Mouse (Mus musculus) c-Kit-negative CD71-positive TER-119-positive erythroid progenitor cells, embryonic 14.5 days (primary cell): ENCODE measurements around the gene Sac3d1.
A peak's percentile ranks its signal among the peaks of the same experiment; 100 is the strongest.

ENCODE experiments used
- DNase-seq: peaks from one replicate; pipeline ENCODE4 v3.0.0-alpha.2; 2013; ENCODE audit warnings: low read depth, low spot score

Sac3d1 gene

DNA sequence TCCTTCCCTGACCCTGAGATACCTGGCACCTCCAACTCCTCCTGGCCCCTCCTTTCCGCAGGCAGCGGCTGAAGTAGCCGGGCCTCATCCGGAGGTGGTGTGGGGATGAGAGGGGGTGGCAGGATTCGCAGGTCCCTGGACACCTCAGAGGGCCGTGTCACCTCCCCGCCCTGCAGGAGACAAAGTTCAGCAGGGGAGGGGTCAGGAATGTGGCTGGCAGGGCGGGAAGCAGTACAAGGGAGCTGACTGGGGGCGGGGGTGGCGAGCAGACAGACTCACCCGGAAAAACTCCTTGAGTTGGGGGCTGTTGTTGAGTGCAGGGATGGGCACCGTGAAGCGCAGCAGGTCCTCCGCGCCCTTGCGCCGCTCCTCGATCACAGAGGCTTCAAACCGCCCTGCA, 3.3 kb upstream of the Sac3d1 start:
- no peak for DNase-seq

DNA sequence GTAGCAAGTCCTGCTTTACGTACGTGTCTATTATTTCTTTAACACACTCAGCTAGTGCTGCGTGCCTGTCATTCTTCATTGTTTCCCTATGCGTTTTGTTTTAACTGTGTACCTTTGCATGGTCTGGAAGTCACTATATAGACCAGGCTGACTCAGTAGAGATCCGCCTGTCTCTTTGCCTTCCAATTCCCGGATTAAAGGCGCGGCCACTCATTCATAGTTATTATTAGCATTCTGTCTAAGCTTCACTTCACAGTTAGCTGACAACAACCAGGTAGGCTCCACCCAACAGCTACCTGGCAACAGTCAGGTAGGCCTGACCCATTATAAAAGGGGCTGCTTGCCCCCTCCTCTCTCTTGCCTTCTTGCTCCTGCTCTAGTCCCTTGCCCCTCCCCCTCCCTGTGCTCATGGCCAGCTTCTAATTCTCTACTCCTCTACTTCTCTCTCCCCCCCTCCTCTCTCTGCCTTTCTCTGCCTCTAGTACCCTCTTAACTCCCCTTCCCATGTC, 281 bp upstream of the Sac3d1 start:
- no peak for DNase-seq

DNA sequence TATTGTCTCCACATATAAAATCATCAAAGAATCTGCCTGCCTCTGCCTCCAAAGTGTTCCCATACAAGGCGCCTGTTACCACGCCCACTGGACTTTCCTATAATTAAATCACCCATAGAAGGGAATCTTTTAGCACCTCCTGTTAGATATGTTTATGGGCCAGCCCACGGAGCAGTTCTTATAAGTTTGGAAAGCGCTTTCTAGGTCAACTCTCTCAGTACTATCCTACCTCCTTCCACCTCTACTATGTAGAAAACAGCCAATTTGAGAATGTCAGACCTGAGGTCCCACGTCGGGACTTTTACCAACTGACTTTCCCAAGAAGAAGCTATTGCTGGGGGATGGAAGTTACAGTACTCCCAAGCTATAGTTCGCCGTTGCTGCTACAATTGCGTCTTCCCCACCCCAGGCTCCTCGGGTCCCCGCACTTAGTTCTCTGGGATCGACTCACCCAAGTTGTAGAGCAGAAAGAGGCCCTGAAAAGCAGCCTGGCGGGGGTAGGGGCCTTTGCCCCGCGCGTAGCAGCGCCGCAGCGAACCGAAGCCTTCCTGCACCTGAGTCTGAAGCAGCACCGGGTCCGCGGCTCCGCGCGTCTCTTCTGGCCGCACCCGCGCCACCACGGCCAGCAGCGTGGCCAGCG, 984 bp downstream of the Sac3d1 start:
- no peak for DNase-seq

DNA sequence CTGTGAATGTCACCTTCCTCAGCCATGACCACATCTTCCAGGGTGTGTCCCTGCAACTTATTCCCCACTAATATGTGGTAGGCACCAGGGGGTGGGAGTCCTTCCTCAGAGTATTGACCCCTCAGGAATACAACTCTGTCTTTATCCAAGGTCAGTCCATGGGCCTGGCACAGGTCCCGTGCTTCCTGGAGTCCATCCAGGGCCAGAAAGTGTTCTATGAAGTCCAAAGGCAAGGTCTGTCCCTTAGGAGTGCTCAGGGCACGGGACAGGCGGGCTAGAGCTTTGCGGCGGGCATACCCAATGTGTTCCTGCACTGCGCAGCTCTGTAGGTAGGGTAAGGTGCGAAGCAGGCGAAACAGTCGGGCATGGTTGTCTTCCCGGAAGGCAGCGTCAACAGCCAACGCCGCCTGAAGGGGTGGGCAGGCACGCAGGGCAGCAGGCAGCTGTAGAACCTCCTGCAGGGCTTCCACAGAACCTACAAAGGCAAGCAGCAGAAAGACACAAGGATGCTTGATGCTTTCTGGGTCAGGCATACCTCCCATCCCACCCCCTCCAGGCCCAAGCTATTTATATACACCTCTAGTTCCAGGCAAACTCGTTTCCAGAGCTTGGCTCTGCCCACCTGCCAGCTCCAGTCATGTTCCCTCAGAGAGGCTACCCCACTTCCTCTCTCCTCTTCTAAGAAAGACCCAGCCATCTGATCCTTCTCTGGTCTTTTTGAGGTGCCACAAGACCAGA, 2.2 kb downstream of the Sac3d1 start:
- DNase-seq, result no peak

DNA sequence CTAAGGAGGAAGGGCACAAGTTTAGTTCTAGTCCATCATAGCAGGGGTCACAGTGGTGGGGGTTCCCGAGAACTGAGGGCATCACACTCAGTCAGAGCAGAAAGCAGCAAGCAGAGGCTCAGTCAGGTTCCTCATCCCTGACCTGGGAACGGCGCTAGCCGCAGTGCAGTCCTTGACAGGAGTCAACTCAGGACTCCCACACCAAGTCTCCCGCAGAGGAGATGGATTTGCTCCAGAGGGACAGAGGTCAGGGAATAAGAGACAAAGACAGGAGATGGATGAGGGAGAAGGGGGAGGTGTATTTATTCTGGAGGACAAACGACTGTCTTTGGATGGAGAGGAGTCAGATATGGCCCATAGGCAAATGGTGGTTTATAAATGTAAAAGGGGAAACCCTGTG, 5.3 kb downstream of the Sac3d1 start:
- DNase-seq, result no peak

DNA sequence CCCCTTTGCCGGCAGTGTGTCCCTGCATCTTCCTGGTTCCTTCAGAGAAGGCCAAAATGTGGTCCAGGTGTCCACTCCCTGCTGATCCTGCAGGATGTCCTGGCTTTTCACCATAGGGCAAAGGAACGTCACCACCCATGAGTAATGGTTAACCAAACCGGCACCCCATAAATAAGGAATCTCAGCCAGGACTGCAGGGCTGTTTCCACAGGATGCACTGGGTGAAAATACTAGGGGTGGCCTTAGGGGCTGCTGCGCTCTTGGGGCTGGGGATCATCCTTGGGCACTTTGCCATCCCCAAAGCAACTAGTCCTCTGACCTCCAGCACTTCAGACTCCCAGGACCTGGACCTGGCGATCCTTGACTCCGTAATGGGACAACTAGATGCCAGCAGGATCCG, 12.9 kb downstream of the Sac3d1 start, which contains the start of gene Naaladl1:
Gene Naaladl1 (plus strand): TSS at position 197 of the 400 bp plus-strand sequence.
- no peak for DNase-seq

DNA sequence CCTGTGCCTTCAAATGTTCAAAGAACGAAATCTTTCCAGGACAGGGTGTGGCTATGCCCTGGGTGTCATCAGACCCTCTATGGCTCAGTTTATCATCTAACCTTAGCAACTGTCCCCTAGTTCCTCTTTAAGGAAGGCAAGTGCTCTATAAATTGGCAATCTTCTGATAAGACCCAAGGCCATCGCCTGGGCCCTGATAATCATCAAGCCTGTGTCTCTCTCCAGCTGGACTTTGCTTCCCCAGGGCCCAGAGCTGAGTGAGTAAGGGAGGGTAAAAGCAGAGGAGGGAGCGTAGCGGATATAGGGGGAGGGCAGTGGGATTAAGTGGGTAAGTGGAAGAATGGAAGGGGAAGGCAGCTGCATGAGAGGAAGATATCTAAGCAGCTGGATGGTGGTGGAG, 14.0 kb downstream of the Sac3d1 start:
- no peak for DNase-seq

DNA sequence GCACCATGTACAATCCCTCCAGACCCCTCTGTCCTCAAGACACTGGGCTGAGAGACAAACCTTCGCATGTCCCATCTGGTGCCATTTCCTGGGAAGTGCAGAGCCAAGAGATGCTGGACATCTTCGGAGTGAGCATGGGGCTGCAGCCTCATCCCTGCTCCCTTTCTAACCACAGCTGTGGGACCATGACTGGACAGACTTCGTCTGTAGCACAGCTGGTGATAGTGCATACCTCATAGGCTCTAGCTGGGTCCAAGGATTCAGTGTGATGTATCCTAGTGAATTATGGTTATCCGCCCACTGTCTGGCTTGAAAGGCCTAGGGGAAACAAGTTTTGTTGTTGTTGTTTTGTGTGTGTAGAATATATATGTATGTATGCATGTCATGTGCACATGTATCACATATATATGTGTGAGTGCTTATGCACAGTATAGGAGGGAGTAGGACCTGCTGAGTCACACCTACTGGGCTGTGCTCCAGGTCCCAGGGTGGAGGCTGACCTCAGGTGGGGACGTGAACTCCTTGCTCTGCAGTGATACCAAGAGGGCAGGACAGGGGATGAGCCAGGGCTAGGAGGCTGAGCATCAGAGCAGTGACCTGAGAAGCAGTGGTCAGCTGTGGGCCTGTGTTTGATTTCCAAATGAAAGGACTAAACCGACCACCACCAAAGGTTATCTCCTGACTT, 16.1 kb downstream of the Sac3d1 start:
- peak; percentile 46 for DNase-seq

DNA sequence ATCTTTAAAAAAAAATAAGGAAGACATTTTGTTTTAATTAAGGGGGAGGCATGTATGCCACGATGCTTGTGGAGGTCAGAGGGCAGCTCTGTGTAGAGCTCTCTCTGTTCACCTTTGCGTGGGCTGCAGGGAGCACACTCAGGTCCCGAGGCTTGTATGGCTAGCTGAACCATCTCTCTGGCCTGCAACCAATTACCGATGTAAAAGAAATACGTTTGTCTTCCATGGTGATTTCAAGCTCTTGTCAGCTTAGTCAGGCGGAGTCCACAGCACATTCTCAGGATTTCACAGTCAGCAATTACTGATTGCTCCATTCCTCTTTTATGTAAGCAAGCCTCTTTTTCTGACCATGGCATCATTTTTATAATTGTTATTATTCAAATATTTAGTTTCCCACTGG, 17.3 kb downstream of the Sac3d1 start:
- no peak for DNase-seq

DNA sequence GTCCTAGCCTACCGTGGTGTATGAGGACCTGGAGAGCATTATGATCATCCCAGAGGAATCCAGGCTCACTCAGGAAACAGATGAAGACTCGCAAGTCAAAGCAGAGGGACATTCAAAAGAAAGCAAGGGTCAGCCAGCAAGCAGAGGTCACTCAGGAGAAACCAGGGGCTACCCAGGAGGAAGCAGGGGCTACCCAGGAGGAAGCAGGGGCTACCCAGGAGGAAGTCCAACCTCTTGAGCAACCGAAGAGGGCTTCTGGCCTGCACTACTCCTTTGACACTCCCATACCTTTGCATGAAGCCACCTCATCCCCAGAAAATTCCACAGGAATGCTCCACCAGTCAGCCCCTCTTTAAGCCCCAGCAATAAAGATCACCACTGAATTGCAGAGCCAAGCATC, 20.6 kb downstream of the Sac3d1 start:
- DNase-seq, result no peak

DNA sequence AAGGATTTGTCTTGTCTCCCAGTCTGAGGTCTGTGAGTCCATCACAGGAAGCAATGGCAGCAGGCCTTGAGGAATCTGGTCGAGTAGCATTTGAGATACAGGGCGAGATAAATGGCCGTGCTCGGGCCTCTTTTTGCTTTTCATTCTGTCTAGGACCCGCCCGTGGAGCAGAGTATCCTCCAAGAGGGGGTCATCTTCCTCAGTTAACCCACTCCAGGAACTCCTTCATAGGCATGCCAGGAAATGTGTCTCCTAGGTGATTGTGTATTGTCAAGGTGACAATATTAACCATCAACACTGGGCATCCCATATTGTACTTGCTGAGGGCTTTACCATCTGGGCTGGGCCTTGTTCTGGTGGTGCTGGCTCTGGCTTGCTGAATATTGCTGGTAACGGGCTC, 24.3 kb downstream of the Sac3d1 start, which contains the start of gene AC131692.1:
Gene AC131692.1 (plus strand): TSS at position 301 of the 400 bp plus-strand sequence.
- DNase-seq, result no peak

DNA sequence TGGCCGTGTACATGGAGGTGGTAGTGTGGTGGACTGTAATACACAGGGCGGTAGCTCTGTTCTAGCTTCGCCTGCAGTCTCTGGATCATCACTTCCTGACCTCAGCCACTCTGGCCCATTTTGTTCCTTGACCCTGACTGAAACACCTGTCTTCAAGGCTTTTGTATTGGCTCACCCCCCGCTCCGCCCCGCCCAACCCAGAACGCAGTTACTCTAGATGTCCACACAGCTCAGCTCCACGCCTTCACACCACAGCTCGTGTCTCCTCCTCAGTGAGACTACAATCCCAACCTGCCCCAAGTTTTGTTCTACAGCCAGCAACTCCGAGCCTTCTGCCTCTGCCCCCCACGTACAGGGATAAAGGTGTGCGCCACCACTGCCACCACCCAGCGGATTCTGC, 29.6 kb downstream of the Sac3d1 start:
- no peak for DNase-seq

DNA sequence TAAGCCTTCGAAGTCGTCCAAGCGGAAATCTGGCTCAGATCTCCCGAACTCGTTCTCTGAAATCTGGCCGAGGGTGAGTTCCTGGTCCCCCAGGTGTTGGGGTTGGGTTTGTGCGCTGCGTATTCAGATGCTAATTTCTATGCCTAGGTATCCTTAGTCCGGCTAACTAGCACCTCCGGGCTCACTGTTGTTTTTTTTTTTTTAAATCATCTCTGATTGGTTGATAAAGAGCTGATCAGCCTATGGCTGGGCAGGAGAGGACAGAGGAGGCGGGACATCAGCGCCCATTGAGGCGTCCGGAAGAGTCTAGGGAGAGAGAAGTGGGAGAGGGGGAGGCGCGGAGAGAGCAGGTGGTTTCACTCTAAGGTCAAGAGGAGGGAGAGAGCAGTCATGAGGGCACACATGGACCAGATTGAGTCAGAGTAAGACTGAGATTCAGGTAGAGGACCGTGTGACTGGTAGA, 33.0 kb downstream of the Sac3d1 start:
- peak; percentile 72 for DNase-seq

DNA sequence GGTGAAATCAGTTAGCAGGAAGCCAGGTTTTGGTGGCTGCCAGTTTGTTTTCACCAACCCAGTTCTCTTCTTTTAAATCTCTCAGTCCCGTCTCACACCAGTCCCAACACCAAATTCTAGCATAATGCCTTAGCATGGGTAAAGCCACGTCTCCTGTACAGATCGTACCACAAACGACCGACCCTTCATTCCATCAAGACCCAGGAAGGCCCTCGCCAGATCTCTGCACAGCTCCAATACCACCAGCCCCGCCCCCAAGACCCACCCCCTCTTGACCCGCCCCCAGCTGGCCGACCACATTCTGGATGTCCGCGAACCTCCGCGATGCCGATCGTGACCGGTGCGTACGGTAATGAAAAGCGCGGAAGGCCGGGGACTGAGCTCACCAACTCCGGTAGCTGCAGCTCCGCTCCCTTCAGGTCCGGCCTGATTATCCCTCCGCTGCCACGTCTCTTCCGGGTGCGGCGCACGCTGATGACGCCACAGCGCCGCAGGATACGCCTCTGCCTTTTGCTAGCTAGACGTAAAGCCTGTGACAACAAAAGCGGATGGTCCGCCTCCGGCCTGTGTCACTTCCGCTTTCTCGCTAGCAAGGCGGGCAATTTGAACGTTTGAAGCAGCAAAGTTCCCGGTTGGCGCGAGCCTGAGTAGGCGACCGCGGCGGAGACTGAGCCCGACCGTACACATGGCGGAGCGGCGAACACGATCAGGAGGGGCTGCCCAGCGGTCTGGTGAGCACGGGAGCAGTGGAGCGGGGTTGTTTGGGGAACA, 33.8 kb downstream of the Sac3d1 start, which contains the start of the genes Zfpl1 and Cdca5:
Gene Zfpl1 (minus strand): TSS at position 479 of the 771 bp plus-strand sequence.
Gene Cdca5 (plus strand): TSS at position 506 of the 771 bp plus-strand sequence.
- peak; percentile 98 for DNase-seq

DNA sequence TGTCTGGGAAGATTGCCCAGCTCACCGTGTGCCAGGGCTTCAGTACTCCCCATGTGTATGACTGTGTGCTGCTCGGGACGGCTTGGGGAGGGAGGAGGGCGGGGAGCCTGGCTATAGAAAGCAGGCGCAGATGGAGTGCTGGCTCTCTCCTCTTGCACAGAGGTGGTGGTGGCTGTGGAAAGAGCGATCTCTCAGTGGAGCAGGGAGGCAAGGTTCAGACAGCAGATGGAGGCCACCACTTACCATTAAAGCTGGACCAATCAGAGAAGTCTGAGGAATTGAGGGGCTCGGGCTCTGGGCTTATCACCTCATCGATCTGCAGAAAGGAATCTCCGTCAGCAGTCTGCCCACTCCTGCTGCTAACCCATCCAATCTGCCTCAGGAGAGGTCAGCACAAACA, 36.3 kb downstream of the Sac3d1 start, which contains the start of gene Gm28374:
Gene Gm28374 (minus strand): TSS at position 101 of the 400 bp plus-strand sequence.
- DNase-seq, result no peak

DNA sequence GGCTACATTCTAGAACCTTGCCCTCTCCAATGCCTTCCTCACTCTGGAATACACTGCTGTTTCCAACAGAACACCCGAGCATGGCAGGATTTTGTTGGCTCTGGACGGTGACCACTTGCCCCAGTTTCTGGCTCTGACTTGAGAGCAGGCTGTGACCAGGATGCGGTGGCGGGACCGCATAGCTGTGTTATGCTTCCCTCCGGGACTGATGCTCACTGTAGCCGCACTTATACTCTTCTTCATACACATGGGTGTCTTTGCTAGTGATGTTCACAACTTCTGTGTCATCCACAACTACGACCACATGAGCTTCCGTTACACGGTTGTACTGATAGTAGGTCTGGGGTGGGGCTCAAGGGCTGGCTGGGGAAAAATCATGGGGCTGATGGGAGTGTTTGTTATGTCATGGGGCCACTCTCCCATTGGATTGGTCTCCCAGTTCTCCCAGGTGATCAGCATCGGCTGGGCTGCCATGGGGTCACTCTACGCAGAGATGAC, 38.4 kb downstream of the Sac3d1 start, which contains the start of gene Tmem262:
Gene Tmem262 (plus strand): TSS at position 51 of the 498 bp plus-strand sequence.
- DNase-seq, result no peak

DNA sequence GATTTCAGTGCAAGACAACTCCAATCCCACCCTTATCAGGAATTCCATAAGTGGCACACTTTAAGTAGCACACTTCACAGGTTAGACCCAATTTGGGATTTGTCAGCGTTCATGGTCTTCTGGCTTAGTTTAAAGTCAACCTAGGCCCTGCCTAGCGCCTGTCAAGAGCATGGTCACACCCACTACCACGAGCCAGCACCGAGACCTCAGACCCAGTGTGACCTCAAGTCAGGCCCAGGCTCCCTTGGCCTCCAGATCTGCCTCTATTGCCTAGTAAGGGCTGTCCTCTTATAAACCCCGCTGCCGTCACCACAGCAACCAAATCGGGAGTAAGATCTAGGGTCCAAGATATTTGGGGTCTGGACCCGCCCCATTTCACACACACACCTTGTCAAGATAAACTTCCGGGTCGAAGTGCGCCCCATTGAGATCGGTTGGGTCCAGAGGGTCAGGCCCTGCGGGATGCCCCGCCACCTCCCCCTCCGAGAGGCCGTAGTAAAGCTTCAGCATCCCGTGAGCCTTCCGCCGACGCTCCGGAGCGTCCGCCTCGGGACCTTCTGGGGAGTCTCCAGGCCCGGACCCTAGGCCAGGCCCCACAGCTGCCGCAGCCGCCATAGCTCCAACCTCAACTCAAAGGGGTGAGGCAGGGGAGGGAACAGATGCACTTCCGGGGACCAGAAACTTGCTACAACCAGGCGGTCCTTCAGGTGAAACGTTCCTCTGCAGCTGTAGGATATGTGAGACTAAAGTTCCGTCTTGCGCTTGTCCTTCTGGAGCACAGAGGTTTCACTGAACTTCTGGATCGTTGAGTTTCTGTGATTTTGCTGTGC, 41.7 kb downstream of the Sac3d1 start, which contains the start of gene Vps51:
Gene Vps51 (minus strand): TSS at position 668 of the 830 bp plus-strand sequence.
- DNase-seq, result peak; percentile 73

DNA sequence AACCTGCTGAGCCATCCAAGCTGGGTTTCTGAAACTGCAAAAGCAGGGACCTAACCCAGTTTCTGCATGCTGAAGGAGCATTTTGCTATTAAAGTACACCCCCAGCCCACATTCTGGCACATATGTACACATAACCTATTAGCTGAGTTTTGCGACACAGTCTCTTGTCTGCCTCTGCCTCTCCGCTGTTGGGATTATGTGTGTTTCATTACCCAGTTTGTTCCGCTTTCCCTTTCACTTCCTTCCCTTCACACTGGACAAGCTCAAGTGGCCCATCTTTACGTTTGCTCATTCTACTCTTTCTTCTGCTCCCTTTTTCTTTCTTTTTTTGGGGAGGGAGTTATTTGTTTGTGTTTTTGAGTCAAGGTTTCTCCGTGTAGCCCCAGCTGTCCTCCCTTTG, 44.6 kb downstream of the Sac3d1 start:
- no peak for DNase-seq

DNA sequence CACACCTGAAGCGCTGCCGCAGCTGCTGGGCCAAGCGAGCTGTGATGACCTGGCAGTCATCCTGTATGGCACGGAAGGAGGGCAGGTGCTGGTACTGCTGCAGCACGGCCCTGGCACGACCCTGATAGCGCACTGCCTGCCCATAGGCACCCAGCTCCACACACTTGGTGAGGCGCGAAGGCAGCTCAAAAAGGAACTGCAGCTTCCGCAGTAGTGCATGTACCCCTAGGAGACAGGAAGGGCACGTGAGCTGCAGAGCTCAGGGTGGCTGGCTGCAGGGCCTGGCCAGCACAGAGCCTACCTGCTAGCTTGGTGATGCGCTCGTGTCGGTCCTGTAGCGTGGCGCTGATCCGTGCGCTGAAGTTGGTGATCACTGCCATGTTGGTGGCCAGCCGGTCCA, 47.2 kb downstream of the Sac3d1 start:
- no peak for DNase-seq
